Mouse (Mus musculus): ENCODE results near the gene Pi4k2a. TPM values are rescaled to one million over a fixed set of nuclear protein-coding genes. Genes with fewer than 3 reads are reported as not detected.

Pi4k2a gene
- polyA plus RNA-seq (2021; fragmentation: Nextera tagmentation) = 9.2 and 12.7 TPM in 2 replicates
- long read RNA-seq, experiment 1, partial matches to known transcripts = 27 of 32 reads
- long read RNA-seq, experiment 1, other reads (novel, unspliced or antisense) = 2 of 32 reads
- long read RNA-seq, experiment 2, partial matches to known transcripts = 10 of 30 reads
- long read RNA-seq, experiment 2, other reads (novel, unspliced or antisense) = 19 of 30 reads

DNA sequence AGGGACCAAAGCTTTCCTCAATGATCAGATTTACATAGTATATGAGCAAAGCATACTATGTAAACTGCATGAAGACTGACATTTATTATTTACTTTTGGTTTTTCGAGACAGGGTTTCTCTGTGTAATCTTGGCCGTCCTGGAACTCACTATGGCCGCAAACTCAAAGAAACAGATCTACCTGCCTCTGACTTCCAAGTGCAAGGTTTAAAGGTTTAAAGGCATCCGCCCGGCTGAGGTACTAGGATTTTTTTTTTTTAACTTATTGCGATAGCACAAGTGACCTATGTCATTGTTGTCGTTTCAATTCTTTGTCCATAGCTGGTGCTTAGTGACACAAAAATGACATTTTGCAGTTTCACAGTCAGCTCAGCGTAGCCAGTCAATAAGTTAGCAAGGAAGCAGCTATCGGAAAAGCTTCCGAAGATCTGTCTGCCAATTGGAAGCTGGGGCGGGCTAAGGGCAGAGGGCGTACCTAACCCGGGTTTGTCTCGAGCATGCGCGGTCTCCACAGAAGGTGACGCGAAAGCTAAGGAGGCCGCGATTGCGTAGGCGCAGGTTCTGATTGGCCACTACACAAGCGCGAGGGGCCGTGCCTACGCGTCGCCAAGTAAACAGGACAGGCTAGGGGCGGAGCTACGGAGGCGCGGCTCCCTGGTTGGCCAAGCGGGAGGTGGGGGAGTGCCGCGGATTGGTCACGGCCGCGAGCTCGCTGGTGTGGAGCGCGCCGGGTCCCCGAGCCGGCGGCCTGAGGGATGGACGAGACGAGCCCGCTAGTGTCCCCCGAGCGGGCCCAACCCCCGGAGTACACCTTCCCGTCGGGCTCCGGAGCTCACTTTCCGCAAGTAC, at the start of gene Pi4k2a:
Gene Pi4k2a (plus strand): TSS at position 723 of the 848 bp plus-strand sequence.

DNA sequence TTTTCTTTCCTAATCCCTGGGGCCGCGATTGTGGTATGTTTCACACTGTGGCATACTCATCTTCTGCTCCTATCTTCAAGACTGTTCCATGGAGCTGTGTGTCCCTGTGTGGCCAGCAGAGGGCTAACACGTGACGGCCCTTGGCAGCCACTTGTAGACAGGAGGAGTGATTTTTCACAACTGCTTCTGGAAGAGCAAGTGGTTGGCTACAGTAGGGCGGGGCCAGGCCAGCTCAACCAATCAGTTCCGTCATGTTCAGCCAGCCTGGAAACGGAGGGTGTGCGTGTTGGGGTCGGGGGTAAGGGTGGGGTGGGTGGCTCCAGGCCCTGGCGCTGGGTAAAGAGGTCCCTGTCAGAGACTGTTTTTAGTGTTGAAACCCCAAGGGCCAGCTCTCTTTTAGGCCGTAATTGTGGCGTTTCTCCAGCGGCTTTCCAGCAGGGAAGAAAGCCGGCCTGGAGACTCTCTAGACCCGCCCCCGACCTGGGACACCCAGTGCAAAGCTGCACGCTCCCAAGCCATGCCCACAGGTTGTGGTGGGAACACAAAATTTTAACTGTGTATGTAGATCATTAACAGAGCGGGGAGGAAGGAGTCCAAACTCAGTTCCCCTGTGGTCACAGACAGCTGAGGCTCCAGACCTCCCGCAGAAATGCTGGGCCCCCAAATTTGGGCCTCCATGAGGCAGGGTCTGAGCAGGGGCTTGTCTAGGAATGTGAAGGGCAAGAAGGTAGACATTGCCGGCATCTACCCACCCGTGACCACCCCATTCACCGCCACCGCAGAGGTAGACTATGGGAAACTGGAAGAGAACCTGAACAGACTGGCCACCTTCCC, 44.8 kb upstream of the Pi4k2a start, which contains the start of gene Hoga1:
Gene Hoga1 (plus strand): TSS at position 342 of the 834 bp plus-strand sequence.

DNA sequence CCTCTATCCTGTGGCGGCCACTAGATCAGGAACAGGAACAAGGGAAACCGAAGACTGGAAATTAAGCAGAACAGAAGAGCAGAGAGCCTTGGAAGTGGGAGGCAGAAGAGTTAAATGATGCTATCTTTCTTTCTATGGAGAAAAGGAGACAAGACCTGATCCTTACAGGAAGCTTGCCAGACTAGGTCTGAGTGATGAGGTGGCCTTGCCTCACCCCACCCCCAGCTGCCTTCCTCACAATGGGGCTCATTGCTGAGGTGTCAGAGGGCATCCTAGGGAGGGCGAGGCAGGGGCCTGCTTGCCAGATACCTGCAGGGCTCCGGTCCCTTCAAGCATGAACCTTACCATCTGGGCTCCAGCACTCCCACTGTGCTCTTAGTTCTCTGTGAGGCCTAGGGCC, 38.3 kb upstream of the Pi4k2a start, which contains the start of gene 4933411K16Rik:
Gene 4933411K16Rik (plus strand): TSS at position 301 of the 400 bp plus-strand sequence.

DNA sequence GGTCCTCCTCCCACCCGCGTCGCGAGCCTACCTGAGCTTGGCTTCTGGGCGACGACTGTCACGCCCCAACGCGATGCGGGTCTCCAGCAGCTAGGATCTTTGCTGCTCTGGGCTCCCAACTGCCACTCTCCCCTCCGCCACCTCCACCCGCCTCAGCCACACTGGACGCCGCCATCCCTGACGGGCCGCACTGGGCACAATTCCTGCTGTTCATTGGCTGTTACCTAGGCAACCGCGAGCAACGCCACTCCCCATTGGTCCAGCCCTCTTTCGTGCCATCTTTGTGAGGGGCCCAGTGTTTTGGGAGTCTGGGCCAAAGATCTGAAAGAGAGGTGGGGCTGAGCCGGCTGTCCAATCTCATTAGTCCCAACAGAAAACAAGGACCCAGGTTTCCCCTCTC, 4.1 kb upstream of the Pi4k2a start, which contains the start of gene Morn4:
Gene Morn4 (minus strand): TSS at position 192 of the 400 bp plus-strand sequence.

DNA sequence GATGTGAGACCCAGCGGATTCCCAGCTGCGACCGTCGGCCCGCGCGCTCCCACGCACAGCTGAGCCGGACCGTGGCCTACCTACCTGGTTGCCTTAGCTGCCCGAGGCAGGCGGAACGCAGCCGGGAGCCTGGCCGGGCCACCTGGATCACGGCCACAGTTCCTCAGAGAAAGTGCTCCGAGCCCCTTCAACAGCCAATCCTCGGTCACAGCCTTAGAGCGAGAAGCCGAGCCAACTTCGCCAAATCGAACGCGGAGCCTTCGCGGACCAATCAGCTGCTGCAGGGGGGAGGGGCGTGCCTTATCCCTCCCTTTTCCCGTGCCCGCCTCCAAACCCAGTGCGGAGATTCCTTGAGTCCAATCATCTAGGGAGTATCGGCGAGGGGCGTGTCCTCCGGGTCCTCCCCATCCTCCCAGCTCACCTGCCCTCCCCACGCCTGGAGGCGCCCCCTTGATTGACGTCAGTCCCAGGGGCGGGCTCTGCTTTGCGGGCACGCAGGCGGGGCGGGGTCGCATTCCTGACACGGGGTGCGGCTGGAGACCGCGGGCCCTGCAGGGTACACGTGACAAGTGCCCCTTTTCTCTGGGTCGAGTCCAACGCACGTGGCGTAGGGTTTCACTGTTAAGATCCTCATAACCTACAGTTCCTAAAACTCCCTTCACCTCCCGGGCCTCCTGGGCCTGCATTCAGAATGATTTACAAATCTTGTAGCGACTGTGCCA, 38.7 kb downstream of the Pi4k2a start, which contains the start of gene Avpi1:
Gene Avpi1 (minus strand): TSS at position 273 of the 722 bp plus-strand sequence.

DNA sequence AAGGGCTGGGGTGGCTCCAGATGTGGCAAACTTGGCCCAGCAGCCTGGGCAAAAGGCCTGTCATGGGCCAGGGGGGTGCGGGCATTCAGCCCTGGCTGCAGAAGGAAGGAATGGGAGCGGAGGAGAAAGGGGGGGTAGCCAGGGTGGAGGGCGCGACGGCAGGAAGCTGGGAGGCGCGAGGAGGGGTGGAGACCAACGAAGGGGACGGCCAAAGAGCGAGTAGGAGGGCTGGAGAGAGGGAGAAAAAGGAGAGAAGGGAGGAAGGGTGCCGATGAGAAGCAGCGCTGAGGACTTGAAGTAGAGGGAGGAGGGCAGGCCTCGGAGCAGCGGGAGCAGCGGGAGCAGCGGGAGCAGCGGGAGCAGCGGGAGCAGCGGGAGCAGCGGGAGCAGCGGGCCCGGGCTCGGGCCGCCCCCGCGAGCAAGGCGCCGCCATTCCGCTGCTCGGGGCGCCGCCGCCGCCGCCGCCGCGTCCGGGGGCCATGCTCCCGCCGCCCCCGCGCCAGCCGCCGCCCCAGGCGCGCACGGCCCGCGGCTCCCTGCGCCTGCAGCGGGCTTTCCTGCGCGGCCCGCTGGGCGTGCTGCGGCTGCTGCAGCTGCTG, 57.0 kb downstream of the Pi4k2a start, which contains the start of gene Marveld1:
Gene Marveld1 (plus strand): TSS at position 231 of the 599 bp plus-strand sequence.

DNA sequence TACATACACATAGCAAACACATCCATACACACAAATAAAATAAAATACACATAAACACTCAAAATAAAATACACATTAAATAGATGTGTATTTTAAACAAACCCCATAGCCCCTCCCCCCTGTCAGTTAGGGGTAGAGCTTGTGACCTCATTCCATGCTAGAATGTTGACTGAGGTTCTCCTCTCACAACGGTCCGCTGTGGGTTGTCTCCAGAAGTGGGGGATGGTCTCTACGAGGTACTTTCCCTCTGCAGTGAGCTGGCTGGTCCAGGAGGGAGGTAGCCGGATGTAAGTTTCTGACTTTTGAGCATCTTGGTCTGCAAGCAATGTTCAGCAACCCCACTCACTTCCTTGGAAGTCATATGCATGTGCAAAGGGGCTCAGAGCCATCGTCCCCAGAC, 73.5 kb downstream of the Pi4k2a start, which contains the start of gene Zfyve27:
Gene Zfyve27 (plus strand): TSS at position 188 of the 400 bp plus-strand sequence.

Other genes starting within 250 kb of the Pi4k2a start
- 0.47 and 2.9 TPM in 2 replicates for gene Frat2, start 242.3 kb upstream of the Pi4k2a start, polyA plus RNA-seq (2021; fragmentation: Nextera tagmentation)
- 9.4 and 10.5 TPM in 2 replicates for gene Rrp12, start 194.3 kb upstream of the Pi4k2a start, polyA plus RNA-seq (2021; fragmentation: Nextera tagmentation)
- 796 and 831 TPM in 2 replicates for gene Pgam1, start 178.5 kb upstream of the Pi4k2a start, polyA plus RNA-seq (2021; fragmentation: Nextera tagmentation)
- gene Exosc1, start 157.0 kb upstream of the Pi4k2a start, polyA plus RNA-seq (2021; fragmentation: Nextera tagmentation) = 47.8 and 54.7 TPM in 2 replicates
- 33.6 and 40.0 TPM in 2 replicates for gene Zdhhc16, start 157.0 kb upstream of the Pi4k2a start, polyA plus RNA-seq (2021; fragmentation: Nextera tagmentation)
- gene Mms19, start 109.3 kb upstream of the Pi4k2a start, polyA plus RNA-seq (2021; fragmentation: Nextera tagmentation) = 7.5 and 9.4 TPM in 2 replicates
- 4.6 and 7.3 TPM in 2 replicates for gene Ubtd1, start 108.7 kb upstream of the Pi4k2a start, polyA plus RNA-seq (2021; fragmentation: Nextera tagmentation)
- 0.73 and 0.74 TPM in 2 replicates for gene Ankrd2, start 54.5 kb upstream of the Pi4k2a start, polyA plus RNA-seq (2021; fragmentation: Nextera tagmentation)
- gene Hoga1, start 44.9 kb upstream of the Pi4k2a start, polyA plus RNA-seq (2021; fragmentation: Nextera tagmentation) = 0.40 and 0.59 TPM in 2 replicates
- gene 4933411K16Rik, start 38.2 kb upstream of the Pi4k2a start, polyA plus RNA-seq (2021; fragmentation: Nextera tagmentation) = not detected in 2 replicates
- 54.3 and 60.6 TPM in 2 replicates for gene Morn4, start 4.1 kb upstream of the Pi4k2a start, polyA plus RNA-seq (2021; fragmentation: Nextera tagmentation)
- gene Avpi1, start 38.6 kb downstream of the Pi4k2a start, polyA plus RNA-seq (2021; fragmentation: Nextera tagmentation) = 87.6 and 90.4 TPM in 2 replicates
- gene Marveld1, start 56.9 kb downstream of the Pi4k2a start, polyA plus RNA-seq (2021; fragmentation: Nextera tagmentation) = 0.91 and 1.5 TPM in 2 replicates
- 13.5 and 20.6 TPM in 2 replicates for gene Zfyve27, start 73.5 kb downstream of the Pi4k2a start, polyA plus RNA-seq (2021; fragmentation: Nextera tagmentation)
- gene Sfrp5, start 111.8 kb downstream of the Pi4k2a start, polyA plus RNA-seq (2021; fragmentation: Nextera tagmentation) = 0.63 and 0.94 TPM in 2 replicates
- 179 and 197 TPM in 2 replicates for gene Golga7b, start 157.1 kb downstream of the Pi4k2a start, polyA plus RNA-seq (2021; fragmentation: Nextera tagmentation)

All from left cerebral cortex, adult 6 months (tissue).